Mouse (Mus musculus) MEL (cell line): ENCODE measurements around the gene Traip.

Source experiments
- CHD1 ChIP-seq: IDR thresholded peaks from 2 replicates; pipeline ENCODE4 v1.6.1; 2012; ENCODE audit warnings: low read depth, mild to moderate bottlenecking, inconsistent platforms, low read length, improper control_type of control experiment
- CTCF ChIP-seq, 3 experiments: IDR thresholded peaks in 2 of 3; conservative IDR thresholded peaks in 1 of 3; 2 replicates each; pipeline ENCODE4 v1.5.1; 2011 to 2012; ENCODE audit warnings: low read length in 3 of 3, low read depth in 2 of 3, mild to moderate bottlenecking in 2 of 3, improper control_type of control experiment in 1 of 3, inconsistent platforms in 1 of 3, mixed read lengths in 1 of 3, moderate library complexity in 1 of 3; ENCODE audit not compliant: control insufficient read depth in 1 of 3, insufficient read depth in 1 of 3, poor library complexity in 1 of 3, severe bottlenecking in 1 of 3
- GABPA ChIP-seq: IDR thresholded peaks from 2 replicates; pipeline ENCODE4 v1.6.1; 2012; ENCODE audit warnings: low read depth, mild to moderate bottlenecking, inconsistent platforms, low read length, improper control_type of control experiment, moderate library complexity
- POLR2A ChIP-seq, 2 experiments: IDR thresholded peaks; 2 replicates each; pipeline ENCODE4 v1.6.1; 2011 to 2012; ENCODE audit warnings: low read length in 2 of 2, mild to moderate bottlenecking in 2 of 2, control low read depth in 1 of 2, improper control_type of control experiment in 1 of 2, low read depth in 1 of 2, moderate library complexity in 1 of 2; ENCODE audit not compliant: control insufficient read depth in 1 of 2, insufficient read depth in 1 of 2, poor library complexity in 1 of 2
- POLR2AphosphoS2 ChIP-seq: IDR thresholded peaks from 2 replicates; pipeline ENCODE4 v1.6.1; 2011; ENCODE audit warnings: low read length, improper control_type of control experiment
- USF2 ChIP-seq, 2 experiments: IDR thresholded peaks; 2 replicates each; pipeline ENCODE4 v1.6.1; 2011 to 2012; ENCODE audit warnings: improper control_type of control experiment in 2 of 2, low read length in 2 of 2, borderline replicate concordance in 1 of 2, inconsistent platforms in 1 of 2, low read depth in 1 of 2, mild to moderate bottlenecking in 1 of 2; ENCODE audit not compliant: insufficient read depth in 1 of 2

- TF ChIP-seq CTCF (IDR thresholded peaks at IDR 0.05 in 2 of 3, conservative IDR thresholded peaks at IDR 0.05 in 1 of 3; ENCODE audit: control insufficient read depth in 1 of 3, insufficient read depth in 1 of 3, low read depth in 2 of 3, low read length in 3 of 3, poor library complexity in 1 of 3, severe bottlenecking in 1 of 3) (no peak), POLR2A (IDR thresholded peaks at IDR 0.05; ENCODE audit: control insufficient read depth in 1 of 2, insufficient read depth in 1 of 2, low read depth in 1 of 2, low read length in 2 of 2, poor library complexity in 1 of 2) (no peak), POLR2AphosphoS2 (no peak), USF2 (IDR thresholded peaks at IDR 0.05; ENCODE audit: borderline replicate concordance in 1 of 2, insufficient read depth in 1 of 2, low read depth in 1 of 2, low read length in 2 of 2) (no peak), GABPA (no peak), CHD1 (no peak)
Observed at GRCm38 (mm10) chr9:107901627-107901914, 48.4 kb upstream of the Traip start.
